Mouse (Mus musculus) erythroid progenitor cell, adult 5-6 weeks (primary cell): Measurements from ENCODE around the gene I830077J02Rik. TPM values are rescaled to one million over a fixed set of nuclear protein-coding genes. Genes with fewer than 3 reads are reported as not detected.

Experiments used
- ATAC-seq: replicated peaks from 2 replicates; pipeline ENCODE4 v1.8.0; 2016; ENCODE audit warnings: moderate number of reproducible peaks, mild to moderate bottlenecking, moderate TSS enrichment, inconsistent platforms; ENCODE audit not compliant: poor library complexity, low FRiP score, severe bottlenecking
- total RNA-seq, 2 experiments: library from RNA; stranded (forward) in 1 of 2; stranded (reverse) in 1 of 2; fragments of 150-400 nt in 1 of 2; fragments of 186-747, 209-891 nt in 1 of 2; gene quantifications; 2 replicates each; pipeline versions ENCODE4 v1.2.3 to v1.2.4; 2015 to 2017; ENCODE audit warnings: low replicate concordance in 2 of 2

The I830077J02Rik gene
- total RNA-seq, 2 experiments from 2014 or later = 3.4 to 12.2 TPM

DNA sequence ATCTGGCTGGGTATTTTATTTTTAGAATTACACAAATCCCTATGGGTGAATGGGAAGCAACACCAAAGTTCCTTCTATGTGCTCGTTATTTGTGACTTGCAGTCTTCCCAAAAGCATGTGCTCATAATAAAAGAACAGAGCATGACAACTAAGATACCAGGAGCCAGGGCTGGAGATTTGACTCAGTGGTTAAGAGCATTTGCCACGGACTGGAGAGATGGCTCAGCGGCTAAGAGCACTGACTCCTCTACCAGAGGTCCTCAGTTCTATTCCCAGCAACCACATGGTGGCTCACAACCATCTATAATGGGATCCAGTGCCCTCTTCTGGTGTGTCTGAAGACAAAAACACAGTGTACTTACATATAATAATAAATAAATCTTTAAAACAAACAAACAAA lies 35.7 kb downstream of the I830077J02Rik start:
- ATAC-seq = no peak

GRCm38 (mm10) chr3:105894601-105895592 lies 37.6 kb downstream of the I830077J02Rik start:
- ATAC-seq = 0 out of 2 replicates have a peak, but pooled peaks have one; percentile 40

GRCm38 (mm10) chr3:105893941-105894391 lies 38.5 kb downstream of the I830077J02Rik start:
- ATAC-seq = no peak

DNA sequence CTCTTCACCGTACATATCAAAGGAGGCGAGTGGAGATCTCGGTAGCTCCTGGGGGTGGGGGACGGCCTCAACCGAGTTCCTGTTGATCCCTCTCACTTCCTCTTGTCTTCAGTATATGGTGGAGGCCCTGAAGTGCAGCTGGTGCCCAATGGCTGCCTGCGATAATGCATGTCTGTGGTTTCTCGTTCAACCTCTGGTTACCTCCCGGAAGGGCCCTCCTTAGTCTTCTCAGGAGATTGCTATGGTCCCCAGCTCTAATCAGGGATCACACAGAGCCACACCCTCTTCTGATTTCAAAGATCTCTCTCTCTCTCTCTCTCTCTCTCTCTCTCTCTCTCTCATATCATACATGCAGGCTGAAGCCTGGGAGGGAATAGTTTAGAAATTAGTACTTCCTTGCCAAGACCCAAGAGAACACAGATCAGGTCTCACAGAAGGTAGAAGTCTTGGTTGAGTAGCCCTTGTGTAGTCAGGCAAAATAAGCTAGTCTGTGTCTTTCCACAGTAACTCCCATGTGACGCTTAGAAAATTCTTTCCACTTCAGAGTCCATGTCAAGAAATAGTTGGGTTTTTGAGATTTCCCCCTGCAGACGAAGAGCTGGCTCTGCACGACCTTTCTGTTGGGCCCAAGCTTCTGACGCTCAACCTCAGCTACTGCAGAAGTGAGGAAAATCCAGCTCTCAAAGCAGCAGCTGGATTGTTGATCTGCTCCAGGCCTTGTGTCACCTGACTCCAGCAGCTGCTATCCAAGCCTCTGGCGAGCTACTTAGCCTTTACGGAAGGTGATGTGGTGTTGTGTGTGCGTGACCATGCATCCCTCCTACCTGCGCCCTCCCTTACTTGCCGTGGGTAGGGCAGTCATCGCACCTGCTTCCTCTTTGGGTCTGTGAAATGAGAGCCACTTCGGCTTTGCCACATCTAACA lies 39.6 kb downstream of the I830077J02Rik start:
- no peak for ATAC-seq

DNA sequence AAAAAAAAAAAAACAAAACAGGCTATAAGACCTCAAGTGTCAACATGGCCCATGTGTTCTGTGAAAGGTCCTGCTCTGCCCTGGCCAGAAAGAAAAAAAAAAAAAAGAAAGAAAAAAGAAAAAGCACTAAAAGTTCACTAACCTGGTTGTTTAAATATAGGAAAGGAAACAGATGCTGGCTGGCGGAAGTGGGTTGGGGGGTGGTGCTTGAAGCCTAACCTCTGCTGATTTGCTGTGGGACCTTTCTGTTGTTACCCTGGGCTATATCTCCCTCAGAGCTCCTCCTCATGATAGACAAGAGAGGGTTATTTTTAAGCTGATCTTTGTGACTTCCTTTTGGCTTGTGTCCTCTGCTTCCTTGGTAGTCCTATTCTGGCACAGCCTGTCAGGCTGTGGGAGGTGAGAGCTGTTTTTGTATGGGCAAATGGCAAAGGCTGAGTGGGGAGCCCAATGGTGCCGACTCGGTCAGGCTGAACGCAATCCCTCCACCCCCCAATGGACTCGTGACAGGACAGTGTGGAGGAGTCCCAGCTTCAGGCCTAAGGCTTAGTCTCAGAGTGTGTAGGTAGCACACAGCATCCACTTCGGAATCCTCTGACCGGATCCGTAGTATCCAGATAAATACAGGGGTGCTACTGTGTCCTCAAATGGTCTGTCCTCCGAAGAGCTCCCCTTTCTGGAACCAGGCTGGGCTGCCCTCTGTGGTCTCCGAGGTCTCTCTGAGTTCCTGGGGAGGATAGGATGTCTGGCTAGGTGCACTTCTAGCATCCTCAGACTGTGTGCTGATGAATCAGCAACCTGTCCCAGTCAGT lies 40.5 kb downstream of the I830077J02Rik start:
- no peak for ATAC-seq

DNA sequence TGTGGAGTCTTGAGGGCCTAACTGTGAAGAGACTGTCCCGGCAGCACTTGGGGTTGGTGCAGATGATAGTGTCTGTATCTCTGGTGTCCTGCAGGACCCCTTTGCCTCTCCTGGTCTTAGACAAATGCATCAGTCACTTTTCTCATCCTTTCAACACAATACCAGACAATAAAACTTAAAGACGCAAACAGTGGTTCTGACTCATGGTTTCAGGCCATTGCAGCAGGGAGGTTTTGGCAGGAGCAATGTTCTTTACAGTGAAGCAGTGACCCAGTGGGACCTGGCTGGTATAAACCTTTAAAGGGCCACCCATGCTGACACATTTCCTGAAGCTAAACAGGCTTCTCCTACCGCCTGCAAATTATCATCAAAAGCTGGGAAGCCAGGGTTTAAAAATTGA lies 41.3 kb downstream of the I830077J02Rik start:
- no peak for ATAC-seq

DNA sequence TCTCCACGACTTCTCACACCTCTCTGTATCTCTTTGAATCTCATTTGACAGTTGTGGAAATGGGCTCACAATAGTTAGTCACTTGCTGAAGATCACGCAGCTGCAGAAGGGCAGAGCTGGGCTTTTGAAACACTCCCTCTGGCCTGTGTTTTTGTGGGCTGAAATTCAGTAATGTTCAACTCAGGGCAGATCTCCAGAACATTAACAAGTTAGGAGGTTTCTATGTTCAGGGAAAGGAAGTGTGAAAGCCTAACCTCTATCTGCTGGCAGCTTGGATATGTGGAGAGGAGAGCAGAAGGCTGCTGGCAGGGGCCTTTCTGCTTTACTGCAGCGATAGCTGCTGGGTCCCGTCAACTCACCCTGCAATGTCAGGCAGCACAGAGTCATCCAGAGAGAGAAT lies 42.2 kb downstream of the I830077J02Rik start:
- no peak for ATAC-seq

DNA sequence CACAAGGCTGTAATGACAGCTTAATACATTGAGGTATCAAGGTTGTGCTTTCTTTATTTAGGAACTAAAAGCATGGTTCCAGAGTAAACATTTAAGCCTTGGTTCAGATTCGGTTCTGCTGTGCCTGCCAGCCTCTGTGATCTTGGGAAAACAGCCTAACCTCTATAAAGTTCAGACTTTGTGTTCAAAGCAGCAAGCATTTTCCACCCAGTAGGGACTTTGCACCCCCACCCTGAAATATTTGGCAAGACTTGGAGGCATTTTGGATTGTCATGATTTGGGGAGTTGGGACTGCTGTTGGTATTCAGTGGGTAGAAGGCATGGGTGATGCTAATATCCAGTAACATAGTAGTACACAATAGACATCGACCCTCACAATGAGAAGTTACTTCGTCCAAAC lies 43.5 kb downstream of the I830077J02Rik start:
- no peak for ATAC-seq

GRCm38 (mm10) chr3:105883111-105883510 lies 49.4 kb downstream of the I830077J02Rik start:
- no peak for ATAC-seq

DNA sequence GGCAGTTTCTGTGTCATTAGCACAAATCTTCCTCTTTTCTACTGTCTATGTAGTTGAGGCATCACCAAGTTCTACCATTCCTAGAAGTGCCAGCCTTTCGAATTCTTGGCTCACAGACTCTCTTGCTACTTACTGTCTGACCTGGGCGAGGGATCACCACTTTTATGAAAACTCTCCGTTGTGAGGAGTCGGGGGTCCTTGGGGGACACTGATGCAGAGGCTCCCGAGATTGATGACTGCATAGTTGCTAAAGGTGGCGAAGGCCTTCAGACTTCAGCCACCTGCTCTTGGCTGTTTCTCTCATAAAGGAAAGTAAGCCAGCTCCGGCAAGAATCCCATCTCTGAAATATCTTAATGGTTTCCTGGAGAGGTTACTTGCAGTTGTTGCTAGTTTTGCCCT lies 50.4 kb downstream of the I830077J02Rik start:
- no peak for ATAC-seq

DNA sequence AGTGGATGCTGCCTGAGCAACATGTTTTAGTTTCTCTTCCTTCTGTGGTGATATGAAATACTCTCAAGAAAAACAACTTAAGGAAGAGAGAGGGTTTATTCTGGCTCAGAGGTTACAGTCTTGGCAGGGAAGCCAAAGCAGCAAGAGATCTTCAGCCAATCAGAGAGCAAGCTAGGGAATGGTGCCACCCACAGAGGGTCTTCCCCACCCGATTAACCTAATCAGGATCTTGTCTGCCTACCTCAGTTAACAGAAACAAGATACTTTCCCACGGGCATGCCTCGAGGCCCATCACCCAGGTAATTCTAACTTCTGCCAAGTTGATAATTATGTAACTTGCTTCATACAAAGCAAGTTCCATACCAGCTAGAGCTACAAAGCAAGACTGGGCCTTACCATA lies 52.0 kb downstream of the I830077J02Rik start:
- ATAC-seq = no peak

GRCm38 (mm10) chr3:105878751-105879150 lies 53.7 kb downstream of the I830077J02Rik start:
- ATAC-seq = no peak

DNA sequence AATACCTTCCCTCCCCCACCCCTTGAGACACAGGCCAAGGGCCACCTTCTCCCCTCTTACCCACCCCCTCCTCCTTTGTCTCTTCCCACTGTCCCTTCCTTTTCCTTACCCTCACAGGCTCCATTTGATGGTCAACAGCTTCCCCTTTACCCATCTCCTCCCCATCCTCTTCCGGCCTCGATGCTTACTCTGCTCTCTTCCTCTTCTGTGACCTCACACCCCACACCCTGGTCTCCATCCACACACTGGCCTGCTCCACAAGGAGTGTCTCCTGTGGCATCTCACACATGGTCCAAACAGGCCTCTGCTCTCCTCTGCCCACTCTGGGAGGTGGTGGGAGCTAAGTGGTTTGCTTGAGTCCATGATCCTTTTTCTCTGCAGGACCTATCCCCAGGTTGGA lies 54.5 kb downstream of the I830077J02Rik start:
- ATAC-seq = no peak

DNA sequence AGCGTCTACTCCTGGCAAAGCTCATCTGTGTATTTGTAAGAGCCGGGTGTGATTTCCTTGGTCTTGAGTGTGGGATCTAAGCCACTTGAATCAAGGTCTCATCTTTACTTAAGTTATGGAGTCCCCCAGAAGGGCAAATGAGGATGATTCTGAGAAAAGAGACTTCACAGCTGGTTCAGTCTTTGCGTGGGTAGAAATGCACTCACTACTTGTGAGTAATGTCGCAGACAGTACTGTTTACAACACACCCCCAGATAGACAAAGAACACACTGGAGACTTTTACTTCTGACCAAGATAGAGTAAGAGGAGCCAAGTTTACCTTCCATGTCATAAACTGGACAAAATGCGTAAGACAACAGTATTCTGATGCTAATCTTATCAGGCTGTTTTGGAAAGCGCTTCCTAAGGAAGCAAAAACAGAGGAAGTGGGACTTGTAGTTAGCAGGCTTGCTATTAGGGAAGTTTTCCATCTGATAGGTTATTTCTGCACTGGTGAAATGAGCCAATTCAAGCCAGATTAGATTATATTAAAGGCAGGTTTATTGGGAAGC lies 55.1 kb downstream of the I830077J02Rik start:
- ATAC-seq = no peak

DNA sequence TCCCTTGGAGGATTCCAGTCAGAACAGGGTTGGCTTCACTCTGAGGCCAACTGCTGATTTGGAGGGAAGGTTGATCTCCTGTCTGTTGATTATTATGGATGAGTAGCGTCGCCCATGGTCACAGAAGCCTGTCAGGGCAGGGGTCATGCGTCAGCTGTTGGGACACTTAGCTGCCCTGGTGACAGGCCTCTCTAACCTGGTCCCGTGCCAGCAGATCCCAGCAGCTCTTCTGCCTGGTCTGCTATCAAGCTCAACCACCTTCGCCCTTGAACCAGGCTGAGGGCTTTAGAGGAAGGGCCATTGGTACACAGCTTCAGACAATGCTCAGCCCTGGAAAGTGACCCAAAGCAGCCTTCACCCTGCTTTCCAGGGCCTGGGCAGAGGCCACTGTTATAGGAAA lies 56.4 kb downstream of the I830077J02Rik start:
- no peak; the same call in 1 of the 2 replicates for ATAC-seq
